Mouse (Mus musculus): Measurements from ENCODE around the gene 3110009E18Rik.

3110009E18Rik gene

DNA sequence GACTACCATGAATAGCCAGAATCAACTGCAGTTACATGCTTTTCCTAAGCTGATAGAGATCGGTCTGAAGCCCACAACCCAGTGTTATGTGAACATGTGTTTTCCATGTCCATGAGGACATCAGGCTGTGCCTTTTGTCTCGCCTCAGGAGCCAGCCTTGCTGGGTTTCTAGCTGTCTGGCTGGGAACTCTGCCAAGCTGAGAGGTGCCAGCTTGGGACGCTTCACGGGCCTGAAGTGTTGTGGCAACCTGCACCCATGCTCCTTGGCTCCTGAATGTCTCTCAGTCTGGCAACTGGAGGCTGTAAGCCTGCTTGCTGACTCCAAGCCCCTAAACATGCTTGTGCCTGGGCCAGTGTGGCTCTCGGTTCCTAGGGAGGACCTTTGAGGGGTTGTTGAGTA, 21.6 kb downstream of the 3110009E18Rik start:
- no peak for DNase-seq (ENCODE audit: low read depth, low spot score)

- no peak for DNase-seq (ENCODE audit: low read depth, low spot score)
These were observed 24.7 kb downstream of the 3110009E18Rik start for GRCm38 (mm10) chr1:120145527-120146216.

DNA sequence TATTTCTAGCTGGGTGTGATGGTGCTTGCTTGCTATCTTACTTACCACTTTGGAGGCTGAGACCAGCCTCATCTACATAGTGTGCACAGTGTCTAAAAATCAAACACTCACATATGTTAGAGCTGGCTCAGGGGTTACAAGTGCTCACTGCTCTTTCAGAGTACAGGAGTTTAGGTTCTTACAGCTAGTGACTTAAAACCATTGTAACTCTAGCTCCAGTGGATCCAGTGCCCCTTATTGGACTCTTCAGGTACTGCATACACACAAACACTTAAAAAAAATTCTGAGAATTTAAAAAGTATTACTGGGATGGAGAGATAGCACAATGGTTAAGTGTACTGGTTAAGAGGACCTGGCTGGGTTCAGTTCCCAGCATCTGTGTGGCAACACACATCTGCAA, 26.0 kb downstream of the 3110009E18Rik start:
- no peak for DNase-seq (ENCODE audit: low read depth, low spot score)

GRCm38 (mm10) chr1:120154232-120154631, 33.2 kb downstream of the 3110009E18Rik start:
- DNase-seq (ENCODE audit: low read depth, low spot score): no peak

GRCm38 (mm10) chr1:120155325-120155724, 34.3 kb downstream of the 3110009E18Rik start:
- no peak for DNase-seq (ENCODE audit: low read depth, low spot score)

DNA sequence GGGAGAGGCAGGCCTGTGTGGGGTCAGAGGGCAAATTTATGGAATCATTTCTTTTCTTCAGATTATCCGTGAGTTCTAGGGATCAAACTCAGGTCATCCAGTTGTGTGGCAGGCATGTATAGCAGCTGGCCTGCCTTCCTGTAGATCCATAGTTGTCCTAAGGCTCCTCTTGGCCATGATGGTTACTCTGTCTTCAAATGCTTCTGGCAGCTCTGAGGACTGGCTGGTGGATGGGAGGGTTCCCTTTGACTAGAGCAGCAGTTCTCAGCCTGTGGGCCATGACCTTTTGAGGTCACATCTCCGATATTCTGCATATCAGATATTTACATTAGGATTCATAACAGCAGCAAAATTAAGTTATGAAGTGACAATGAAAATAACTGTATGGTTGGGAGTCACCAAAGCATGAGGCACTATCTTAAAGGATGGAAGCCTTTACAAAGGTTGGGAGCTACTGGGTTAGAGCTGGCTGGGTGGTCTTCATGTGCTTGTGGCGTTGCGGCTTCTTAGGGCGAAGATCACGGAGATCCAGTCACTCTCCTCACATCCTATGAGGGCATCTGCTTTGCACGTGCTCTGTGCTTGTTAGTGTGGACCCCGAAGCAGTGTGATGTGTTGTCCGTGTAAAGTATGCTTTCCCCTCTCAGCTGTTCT, 37.6 kb downstream of the 3110009E18Rik start:
- no peak for DNase-seq (ENCODE audit: low read depth, low spot score)

DNA sequence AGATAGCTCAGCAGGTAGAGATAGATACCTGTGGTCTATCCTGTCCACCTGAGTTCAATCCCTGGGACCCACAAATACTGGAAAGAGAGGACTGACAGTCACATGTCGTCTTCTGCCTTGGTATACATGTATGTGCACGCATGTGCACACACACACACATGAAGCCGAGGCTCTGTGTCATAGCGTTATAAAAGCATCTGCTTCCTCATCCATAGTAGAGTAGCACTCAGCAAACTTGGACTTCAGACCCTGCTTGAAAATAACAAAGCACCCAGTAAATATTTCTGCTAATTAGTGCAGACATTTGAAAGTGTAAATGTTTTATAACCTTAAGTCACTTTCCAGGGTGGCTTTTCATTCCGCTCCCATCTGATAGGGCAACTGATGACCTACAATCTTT, 40.5 kb downstream of the 3110009E18Rik start:
- DNase-seq (ENCODE audit: low read depth, low spot score): no peak

DNA sequence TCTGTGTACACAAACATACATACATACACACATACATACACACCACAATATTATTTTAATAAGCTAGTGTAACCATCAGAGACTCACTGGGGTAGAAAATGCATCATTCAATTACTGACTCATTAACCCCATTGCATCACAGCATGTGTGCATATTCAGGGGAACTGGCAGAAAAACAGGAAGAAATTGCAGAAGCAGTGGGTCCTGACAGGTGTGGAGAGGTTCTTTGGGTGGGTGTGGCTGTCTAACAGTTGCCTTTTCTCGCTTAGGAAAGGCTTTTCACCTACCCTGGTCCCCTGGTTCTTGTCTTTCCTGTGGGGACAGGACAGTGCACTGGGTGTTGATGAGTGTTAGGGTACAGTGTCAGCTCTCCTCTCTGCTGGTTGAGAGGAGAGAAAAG, 41.6 kb downstream of the 3110009E18Rik start:
- DNase-seq (ENCODE audit: low read depth, low spot score): no peak

- DNase-seq (ENCODE audit: low read depth, low spot score): no peak
These were observed 47.0 kb downstream of the 3110009E18Rik start for GRCm38 (mm10) chr1:120168016-120168415.

DNA sequence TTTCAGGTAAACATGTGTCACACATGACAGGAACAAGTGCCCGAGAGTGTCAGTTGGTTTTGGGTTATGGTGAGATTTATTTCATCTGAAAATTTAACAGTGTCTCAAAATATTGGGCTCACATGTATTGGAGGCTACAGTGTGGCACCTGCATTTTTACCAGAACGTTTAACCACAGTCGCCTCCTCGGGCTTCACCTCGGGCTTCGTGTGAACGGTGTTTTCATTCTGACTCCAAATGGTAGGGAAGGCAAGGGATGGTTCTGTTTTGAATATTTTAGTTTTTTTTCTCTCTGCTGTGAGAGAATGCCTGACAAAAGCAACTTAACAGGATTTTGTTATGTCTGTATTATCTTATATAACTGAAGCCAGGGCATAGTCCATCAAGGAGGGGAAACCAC, 47.7 kb downstream of the 3110009E18Rik start:
- DNase-seq (ENCODE audit: low read depth, low spot score): no peak

GRCm38 (mm10) chr1:120170307-120170706, 49.3 kb downstream of the 3110009E18Rik start:
- no peak for DNase-seq (ENCODE audit: low read depth, low spot score)

DNA sequence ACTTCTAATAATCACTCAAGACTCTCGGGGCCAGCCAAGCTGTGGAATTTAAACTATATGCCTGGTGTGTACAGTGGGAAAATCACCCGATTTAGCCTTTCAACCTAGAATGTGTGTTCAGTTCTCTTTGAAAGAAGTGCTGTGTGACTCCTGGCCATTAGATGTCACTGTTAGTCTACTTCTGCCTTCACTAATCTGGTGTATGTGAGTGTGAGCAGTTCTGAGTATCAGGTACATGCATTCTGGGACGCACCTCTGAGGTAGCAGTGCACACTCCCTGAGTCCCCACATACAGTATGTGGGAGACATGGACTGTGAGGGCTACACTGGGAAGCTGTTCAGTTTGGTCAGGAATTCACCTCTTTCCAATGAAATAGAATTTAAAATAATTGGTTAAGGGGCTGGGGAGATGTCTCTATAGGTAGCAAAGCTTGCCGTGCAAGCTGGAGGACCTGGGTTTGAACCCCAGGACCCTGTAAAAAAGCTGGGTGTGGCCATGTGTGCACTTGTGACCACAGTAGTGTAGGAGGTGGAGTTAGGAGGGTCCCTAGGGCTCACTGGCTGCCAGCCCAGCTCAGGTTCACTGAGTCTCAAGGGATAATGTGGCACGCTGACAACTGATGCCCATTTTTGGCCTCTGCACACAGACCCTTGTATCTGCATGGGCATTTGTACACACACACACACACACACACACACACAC, 51.0 kb downstream of the 3110009E18Rik start:
- DNase-seq (ENCODE audit: low read depth, low spot score): peak; percentile 23

- DNase-seq (ENCODE audit: low read depth, low spot score): no peak
These were observed 54.0 kb downstream of the 3110009E18Rik start for GRCm38 (mm10) chr1:120174991-120175390.

GRCm38 (mm10) chr1:120176313-120176712, 55.3 kb downstream of the 3110009E18Rik start:
- no peak for DNase-seq (ENCODE audit: low read depth, low spot score)

DNA sequence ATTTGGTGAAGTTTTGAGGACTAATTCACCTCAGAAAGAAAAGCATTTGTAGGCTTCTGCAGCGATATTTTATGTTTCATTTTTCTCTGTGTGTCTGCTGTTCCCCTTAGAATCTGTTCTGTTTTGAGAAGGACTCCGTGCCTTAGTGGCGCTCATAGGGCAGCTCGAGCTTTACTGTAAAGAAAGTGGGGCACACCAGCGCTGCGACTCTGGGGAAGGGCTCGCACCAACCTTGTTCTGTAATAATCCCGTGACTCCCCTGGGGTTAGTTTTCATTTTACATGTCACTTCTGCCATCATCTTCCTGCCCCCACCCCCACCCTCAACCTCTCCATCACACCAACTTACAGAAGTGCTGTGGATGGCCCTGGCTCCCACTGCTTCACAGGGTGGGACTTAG, 56.2 kb downstream of the 3110009E18Rik start:
- DNase-seq (ENCODE audit: low read depth, low spot score): no peak

DNA sequence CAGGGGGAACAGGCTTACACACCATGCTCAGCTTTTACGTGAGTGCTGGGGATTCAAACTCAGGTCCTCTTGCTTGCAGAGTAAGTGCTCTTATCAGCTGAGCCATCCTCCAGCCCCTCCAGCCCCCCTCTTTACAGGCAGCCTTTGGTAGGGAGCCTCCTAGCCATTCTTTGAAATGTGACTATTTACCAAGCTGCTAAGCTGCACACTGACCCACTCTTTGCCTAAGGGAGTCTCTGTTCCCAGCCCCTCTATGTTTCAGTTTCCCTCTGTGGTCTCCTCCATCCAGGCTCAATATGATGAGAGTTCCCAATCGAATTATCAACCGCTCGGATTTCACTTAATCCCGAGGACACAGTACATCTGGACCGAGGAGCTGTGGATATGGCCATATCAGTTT, 65.2 kb downstream of the 3110009E18Rik start:
- DNase-seq (ENCODE audit: low read depth, low spot score): no peak

GRCm38 (mm10) chr1:120186655-120187054, 65.7 kb downstream of the 3110009E18Rik start:
- DNase-seq (ENCODE audit: low read depth, low spot score): no peak

DNA sequence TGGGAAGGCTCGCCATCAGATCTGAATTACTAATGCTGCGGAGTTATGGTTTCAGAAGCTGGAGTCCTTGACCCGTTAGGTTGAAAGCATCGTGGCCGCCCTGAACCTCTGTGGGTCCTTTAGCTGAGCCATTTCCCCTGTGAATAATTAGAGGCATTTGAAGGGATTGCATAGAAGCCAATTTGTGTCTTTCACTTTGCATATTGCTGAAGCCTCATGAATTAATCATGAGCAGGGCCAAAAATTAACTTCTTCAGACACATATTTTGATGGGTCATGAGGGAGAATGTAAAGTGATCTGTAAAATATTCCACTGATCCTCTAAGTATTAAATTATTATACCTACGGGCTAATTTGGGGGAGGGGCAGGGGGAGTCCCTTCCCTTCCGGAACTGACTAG, 66.1 kb downstream of the 3110009E18Rik start:
- no peak for DNase-seq (ENCODE audit: low read depth, low spot score)

GRCm38 (mm10) chr1:120189206-120189605, 68.2 kb downstream of the 3110009E18Rik start:
- no peak for DNase-seq (ENCODE audit: low read depth, low spot score)

DNA sequence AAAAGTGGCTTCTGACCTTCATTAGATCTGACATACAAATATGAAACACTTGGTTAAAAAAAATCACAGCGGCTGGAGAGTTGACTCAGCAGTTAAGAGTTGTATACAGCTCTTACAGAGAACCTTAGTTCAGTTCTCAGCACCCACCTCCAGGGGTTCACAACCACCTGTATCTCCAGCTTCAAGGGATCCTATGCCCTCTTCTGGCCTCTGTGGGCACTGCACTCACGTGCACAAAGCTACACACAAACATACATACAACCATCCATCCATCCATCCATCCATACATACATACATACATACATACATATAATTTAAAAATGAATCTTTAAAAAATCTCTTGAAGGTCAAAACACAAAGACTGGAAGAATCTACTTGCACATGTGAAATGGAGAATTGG, 69.3 kb downstream of the 3110009E18Rik start:
- no peak for DNase-seq (ENCODE audit: low read depth, low spot score)

GRCm38 (mm10) chr1:120190946-120191345, 70.0 kb downstream of the 3110009E18Rik start:
- peak; percentile 44 for DNase-seq (ENCODE audit: low read depth, low spot score)

DNA sequence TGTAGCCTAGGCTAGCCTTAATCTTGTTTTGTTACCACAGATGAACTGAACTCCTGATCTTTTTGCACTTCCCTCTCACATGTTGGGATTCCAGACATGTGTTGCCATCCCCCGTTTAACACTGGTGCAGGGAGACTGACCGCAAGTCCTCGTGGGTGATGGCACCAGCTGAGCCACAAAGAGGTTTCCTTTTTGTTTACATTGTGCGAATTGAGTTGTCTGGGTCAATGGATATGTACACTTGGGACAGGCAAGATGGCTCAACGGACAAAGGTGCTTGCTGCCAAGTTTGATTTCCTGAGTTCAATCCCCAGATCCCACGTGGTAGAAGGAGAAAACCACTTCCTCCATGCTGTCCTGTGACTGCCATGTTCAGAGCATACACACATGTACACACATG, 71.3 kb downstream of the 3110009E18Rik start:
- no peak for DNase-seq (ENCODE audit: low read depth, low spot score)

DNA sequence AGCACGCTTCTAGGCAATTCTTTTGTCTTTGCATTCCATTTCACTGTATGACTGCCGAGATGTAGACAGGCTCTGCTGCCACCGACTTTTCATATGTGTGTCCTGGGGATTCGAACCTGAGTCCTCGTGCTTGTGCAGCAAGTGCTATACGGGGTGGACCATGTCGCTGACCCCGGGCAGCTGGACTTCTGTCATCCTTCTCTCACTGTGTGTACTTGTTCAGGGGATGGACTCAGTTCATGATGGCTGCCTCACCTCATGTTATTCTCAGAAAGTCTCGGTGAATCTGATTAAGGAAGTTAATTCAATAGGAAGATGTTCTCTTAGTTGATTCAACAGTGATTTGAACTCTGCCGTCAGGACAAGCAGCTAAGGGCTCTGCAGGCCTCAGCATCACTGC, 72.6 kb downstream of the 3110009E18Rik start:
- no peak for DNase-seq (ENCODE audit: low read depth, low spot score)
